Mouse (Mus musculus) kidney, postnatal 25 days (tissue): ENCODE data around the gene Sprr3.
"Not testable (repeated sequence)": the region's sequence is repeated elsewhere in the genome, so short reads cannot be mapped to it uniquely, and the experiment has no call there.

ENCODE experiments used
- DNase-seq, 2 experiments: peaks; one replicate each; pipeline ENCODE4 v3.0.0; 2021; ENCODE audit warnings: mixed read lengths in 2 of 2

Sprr3 gene

GRCm38 (mm10) chr3:92458620-92459019, at the start of gene Sprr3:
Sprr3 (minus strand) TSS chr3:92458720.
- DNase-seq, result no peak

- DNase-seq, result no peak
Observed at GRCm38 (mm10) chr3:92508185-92508584, 49.7 kb upstream of the Sprr3 start.

GRCm38 (mm10) chr3:92503528-92503927, 45.0 kb upstream of the Sprr3 start:
- no peak for DNase-seq

GRCm38 (mm10) chr3:92500393-92500792, 41.9 kb upstream of the Sprr3 start, which contains the start of gene Sprr4:
Sprr4 (minus strand) TSS chr3:92500493.
- DNase-seq, result no peak

GRCm38 (mm10) chr3:92490262-92490661, 31.7 kb upstream of the Sprr3 start:
- not testable (repeated sequence) for DNase-seq

GRCm38 (mm10) chr3:92486307-92486706, 27.8 kb upstream of the Sprr3 start:
- no peak for DNase-seq

- no peak for DNase-seq
Observed at GRCm38 (mm10) chr3:92485863-92486262, 27.3 kb upstream of the Sprr3 start, which contains the start of gene Sprr1a. Sprr1a (minus strand) TSS chr3:92485895.

GRCm38 (mm10) chr3:92481249-92481648, 22.7 kb upstream of the Sprr3 start:
- peak in 1 of 2 experiments; percentile 21 for DNase-seq

- no peak for DNase-seq
Observed at GRCm38 (mm10) chr3:92470111-92470510, 11.6 kb upstream of the Sprr3 start.

- DNase-seq, result no peak
Observed at GRCm38 (mm10) chr3:92467424-92467823, 8.9 kb upstream of the Sprr3 start.

GRCm38 (mm10) chr3:92466576-92466975, 8.1 kb upstream of the Sprr3 start:
- no peak for DNase-seq

- no peak for DNase-seq
Observed at GRCm38 (mm10) chr3:92455151-92455550, 3.4 kb downstream of the Sprr3 start.

GRCm38 (mm10) chr3:92440177-92440576, 18.3 kb downstream of the Sprr3 start:
- no peak for DNase-seq

GRCm38 (mm10) chr3:92438689-92439088, 19.8 kb downstream of the Sprr3 start, which contains the start of gene Sprr1b:
Sprr1b (minus strand) TSS chr3:92438789.
- DNase-seq, result no peak

GRCm38 (mm10) chr3:92432282-92432681, 26.2 kb downstream of the Sprr3 start, which contains the start of gene Sprr2k:
Sprr2k (plus strand) TSS chr3:92432582.
- no peak for DNase-seq

GRCm38 (mm10) chr3:92429323-92429722, 29.2 kb downstream of the Sprr3 start, which contains the start of gene Gm9774:
Gm9774 (minus strand) TSS chr3:92429423.
- DNase-seq, result no peak

- DNase-seq, result no peak
Observed at GRCm38 (mm10) chr3:92417782-92418181, 40.7 kb downstream of the Sprr3 start, which contains the start of gene Sprr2j-ps. Sprr2j-ps (plus strand) TSS chr3:92418082.

GRCm38 (mm10) chr3:92407691-92408090, 50.8 kb downstream of the Sprr3 start, which contains the start of gene Sprr2i:
Sprr2i (plus strand) TSS chr3:92407991.
- no peak for DNase-seq
